Mouse (Mus musculus): ENCODE results near the gene Mfsd6.

DNA sequence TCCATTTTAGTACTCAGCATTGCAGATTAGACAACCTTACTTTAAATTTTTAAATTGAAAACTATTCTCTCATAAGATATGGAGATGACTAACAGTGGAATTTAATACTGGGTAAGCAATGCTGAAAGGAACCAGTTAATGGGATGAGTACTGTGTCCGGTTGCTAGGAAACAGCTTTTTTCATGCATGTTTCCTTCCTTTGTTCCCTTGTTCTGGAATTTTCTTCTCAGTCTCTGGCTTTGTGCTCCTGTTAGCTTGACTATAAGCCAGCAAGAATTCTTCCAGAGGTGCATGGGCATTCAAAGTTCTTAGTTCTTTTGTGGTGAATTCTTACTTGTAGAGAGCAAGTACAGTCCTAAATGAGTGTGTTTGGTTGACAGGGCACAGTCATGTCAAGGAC, 30.9 kb upstream of the Mfsd6 start:
- no peak for TF ChIP-seq TBP (conservative IDR thresholded peaks at IDR 0.05; ENCODE audit: low read depth, low read length)
- TF ChIP-seq SIN3A (IDR thresholded peaks at IDR 0.05; ENCODE audit: low read length), result no peak
- TF ChIP-seq MXI1 (IDR thresholded peaks at IDR 0.05; ENCODE audit: low read depth, low read length), result no peak
- no peak for TF ChIP-seq MYC (IDR thresholded peaks at IDR 0.05; ENCODE audit: low read depth, low read length)
- no peak for TF ChIP-seq ETS1 (conservative IDR thresholded peaks at IDR 0.05; ENCODE audit: low read depth, low read length)
- TF ChIP-seq CHD1 (IDR thresholded peaks at IDR 0.05; ENCODE audit: low read depth, low read length), result no peak
- TF ChIP-seq CHD2 (IDR thresholded peaks at IDR 0.05; ENCODE audit: low read length), result no peak
- no peak for TF ChIP-seq CTCF (conservative IDR thresholded peaks at IDR 0.05 in 1 of 2, IDR thresholded peaks at IDR 0.05 in 1 of 2; ENCODE audit: low read depth in 2 of 2, low read length in 2 of 2)
- no peak for TF ChIP-seq POLR2A (IDR thresholded peaks at IDR 0.05; ENCODE audit: low read depth, low read length)
- TF ChIP-seq USF1 (IDR thresholded peaks at IDR 0.05; ENCODE audit: low read depth, low read length), result no peak
- no peak for TF ChIP-seq SMC3 (IDR thresholded peaks at IDR 0.05; ENCODE audit: low read depth, low read length)
- TF ChIP-seq KAT2A (IDR thresholded peaks at IDR 0.05; ENCODE audit: insufficient replicate concordance, low read length), result no peak
- no peak for TF ChIP-seq MAZ (IDR thresholded peaks at IDR 0.05; ENCODE audit: low read depth, low read length)
